Mouse (Mus musculus) hindlimb bud, embryonic 11.5 days (tissue): ENCODE measurements around the gene Kdm1a.

Source experiments
- DNase-seq: peaks from one replicate; pipeline ENCODE4 v3.0.0-alpha.2; 2012; ENCODE audit warnings: low read depth, low spot score; ENCODE audit errors: extremely low spot score

Kdm1a gene

GRCm38 (mm10) chr4:136602018-136602554 lies 437 bp downstream of the Kdm1a start:
- no peak for DNase-seq

- peak; percentile 24 for DNase-seq
Observed at GRCm38 (mm10) chr4:136601476-136601875, 1.0 kb downstream of the Kdm1a start.

DNA sequence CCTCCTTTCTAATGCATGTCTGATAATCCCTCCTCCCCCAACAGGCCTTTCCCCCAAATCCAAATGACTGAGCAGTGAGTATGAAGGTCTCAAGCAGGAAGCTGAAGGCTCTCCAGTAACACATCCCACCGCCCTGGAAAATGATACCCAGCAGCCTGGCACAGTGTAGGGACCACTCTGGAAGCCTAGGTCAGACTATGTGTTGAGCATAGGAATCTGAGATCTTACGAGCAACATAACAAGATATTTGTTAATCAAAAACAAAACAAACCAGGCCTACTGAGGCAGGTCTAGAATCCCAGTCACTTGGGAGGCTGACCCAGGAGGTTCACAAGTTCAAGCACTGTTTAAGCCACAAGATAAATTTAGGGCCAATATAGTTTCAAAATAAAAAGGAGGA lies 2.0 kb downstream of the Kdm1a start:
- no peak for DNase-seq

GRCm38 (mm10) chr4:136599869-136600268 lies 2.7 kb downstream of the Kdm1a start:
- DNase-seq, result no peak

- no peak for DNase-seq
Observed at GRCm38 (mm10) chr4:136598268-136598876, 4.2 kb downstream of the Kdm1a start.

- DNase-seq, result no peak
Observed at GRCm38 (mm10) chr4:136595221-136595620, 7.3 kb downstream of the Kdm1a start.

DNA sequence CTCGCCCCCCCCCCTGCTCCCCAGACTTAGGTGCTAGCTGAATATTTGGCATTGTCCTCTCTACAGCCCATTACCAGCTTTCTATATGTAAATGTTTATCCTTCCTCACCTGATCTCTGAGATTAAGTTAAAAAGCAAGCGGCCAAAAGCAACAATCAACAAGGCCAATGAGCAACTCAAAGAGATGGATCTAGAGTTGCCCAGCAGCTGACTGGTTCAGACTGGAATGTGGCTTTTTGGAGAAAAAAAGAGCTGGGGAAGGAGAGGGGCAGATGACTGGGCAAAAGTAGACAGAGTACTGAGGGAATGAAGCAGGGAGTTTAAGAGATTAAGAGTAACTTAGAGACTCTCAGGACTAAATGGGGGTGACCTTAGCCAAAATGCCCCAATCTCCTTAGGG lies 8.5 kb downstream of the Kdm1a start:
- no peak for DNase-seq

GRCm38 (mm10) chr4:136592111-136592510 lies 10.4 kb downstream of the Kdm1a start:
- DNase-seq, result no peak

GRCm38 (mm10) chr4:136588003-136588402 lies 14.5 kb downstream of the Kdm1a start:
- DNase-seq, result no peak

DNA sequence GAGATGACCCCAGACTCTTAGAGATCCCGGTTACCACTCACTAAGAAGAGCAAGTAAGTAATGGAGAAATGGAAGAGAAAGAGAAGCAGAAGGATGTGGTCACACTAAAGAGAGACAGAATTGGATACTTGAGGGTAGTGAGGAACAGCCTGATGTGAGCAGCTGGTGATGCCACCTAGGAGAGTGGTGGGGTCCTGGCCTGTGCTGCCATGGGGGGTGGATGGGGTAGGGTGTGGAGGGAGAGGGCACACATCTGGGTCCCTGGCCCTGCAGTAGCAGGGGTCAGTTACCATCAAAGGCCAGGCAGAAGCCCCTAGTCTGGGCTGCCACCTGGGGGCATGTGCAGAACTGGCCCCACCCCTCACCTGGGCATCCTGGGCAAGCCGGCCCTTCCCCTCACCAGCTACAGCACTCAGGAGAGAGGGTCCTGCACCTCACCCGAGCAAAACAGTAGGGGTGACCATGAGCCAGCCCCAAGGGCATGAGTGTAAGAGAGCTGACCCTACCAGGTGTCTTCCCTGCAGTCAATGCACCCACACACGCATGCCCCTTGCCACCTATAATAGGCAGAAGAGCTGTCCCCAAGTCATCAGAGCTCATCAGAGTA lies 15.2 kb downstream of the Kdm1a start:
- no peak for DNase-seq

DNA sequence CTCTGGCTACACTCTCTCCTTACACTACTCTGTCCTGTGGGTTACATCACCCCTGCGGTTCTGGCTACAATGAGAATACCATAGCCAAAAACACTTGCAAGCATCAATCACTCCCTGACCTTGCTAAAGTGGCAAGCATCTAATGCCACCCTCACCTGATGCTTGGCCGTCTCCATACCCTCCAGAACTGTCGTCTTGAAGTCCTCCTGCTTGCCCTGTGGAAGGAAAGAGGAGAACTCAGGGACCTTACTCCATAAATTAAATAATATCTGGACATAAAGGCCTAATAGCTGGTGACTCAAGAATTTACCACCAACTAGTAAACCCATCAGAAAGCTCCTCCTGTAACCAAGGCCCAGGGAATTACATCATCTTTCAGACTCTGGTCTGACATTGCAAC lies 20.6 kb downstream of the Kdm1a start:
- no peak for DNase-seq

DNA sequence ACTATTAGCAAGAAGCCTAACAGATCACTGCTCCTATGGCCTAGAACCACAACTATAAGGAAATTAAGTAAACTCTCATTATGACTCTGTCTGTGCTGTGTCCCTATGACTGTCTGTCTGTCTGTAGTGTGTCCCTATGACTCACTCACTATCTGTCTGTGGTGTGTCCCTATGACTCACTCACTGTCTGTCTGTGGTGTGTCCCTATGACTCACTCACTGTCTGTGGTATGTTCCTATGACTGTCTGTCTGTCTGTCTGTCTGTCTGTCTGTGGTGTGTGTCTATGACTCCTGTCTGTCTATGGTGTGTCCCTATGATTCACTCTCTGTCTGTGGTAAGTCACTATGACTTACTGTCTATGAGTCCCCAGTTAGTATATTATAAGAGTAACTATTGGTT lies 32.5 kb downstream of the Kdm1a start:
- DNase-seq, result no peak

- DNase-seq, result no peak
Observed at GRCm38 (mm10) chr4:136568629-136569028, 33.9 kb downstream of the Kdm1a start.

DNA sequence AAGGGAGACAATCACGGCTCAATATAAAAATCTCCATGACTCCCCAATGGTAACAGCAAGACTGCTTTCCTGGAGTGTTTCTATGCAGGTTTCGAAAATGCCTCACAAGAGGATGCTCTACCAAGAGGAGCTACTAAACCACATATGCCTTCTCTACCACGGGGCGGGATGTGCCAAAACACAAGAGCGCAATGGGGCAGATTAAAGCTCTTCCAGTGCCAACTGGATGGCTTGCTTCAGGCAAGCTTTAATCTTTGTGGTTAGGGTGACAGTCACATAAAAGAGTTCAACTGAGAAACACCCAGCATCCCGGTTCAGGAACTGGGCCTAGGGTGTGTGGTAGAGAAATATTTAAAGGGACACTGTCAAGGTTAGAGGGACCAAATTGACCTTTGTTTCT lies 39.8 kb downstream of the Kdm1a start:
- no peak for DNase-seq

- DNase-seq, result no peak
Observed at GRCm38 (mm10) chr4:136560270-136560991, 42.1 kb downstream of the Kdm1a start.

DNA sequence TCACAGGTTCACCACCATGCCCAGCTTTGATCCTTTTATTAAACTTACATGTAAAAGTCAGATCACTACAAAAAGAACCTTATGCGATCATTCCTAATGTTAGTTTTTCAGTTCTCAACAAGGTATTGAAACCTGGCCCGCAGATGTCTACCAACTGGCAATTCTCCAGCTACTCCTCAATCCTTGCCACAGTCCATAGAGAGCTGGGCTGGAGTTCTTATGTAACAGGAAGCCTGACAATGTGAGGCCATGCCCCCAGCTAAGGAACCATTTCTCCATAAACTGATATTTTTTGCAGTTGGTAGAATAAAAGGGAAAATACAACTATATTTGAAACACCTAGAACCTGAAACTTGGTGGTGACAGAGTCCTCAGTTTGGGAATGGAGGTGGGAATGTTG lies 42.8 kb downstream of the Kdm1a start:
- no peak for DNase-seq

- no peak for DNase-seq
Observed at GRCm38 (mm10) chr4:136557638-136558037, 44.9 kb downstream of the Kdm1a start.

DNA sequence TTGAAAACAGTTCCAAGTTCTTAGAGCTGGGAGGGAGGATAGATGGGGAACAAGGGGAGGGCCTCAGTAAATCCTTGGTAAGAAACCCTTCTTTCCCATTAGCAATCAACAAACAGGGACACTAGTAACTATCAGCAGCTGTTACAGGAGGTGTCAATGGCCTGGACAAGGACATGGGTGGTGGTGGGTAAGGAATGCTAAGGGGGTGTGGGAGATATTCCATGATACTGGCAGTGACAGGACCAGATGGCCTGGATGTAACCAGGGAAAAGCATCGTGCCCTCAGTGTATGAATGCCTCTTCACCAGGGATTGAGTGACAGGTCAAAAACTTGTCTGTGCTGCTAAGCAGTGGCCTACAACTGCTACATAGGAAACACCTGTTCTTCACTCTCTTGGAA lies 49.4 kb downstream of the Kdm1a start:
- no peak for DNase-seq

DNA sequence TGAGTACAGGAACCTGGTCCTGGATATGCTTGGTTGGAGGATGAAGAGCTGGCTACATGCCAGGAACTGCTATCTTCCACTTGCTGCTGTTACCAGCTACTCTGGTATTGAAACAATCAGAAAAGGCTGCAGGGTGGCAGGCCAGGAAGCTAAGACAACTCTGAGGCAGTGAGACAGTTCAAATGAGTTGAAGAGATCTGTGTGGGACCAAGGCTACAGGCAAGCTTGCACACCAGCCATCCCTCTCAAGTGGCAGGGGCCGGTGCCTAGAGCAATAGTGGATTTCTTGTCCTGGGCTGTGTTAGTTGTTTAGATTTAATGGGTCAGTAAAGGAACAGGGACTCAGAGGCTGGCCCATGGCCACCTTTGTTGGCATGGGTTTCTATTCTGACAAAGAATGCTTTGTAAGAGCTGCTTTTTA lies 54.1 kb downstream of the Kdm1a start:
- no peak for DNase-seq

GRCm38 (mm10) chr4:136547721-136548120 lies 54.8 kb downstream of the Kdm1a start:
- no peak for DNase-seq

DNA sequence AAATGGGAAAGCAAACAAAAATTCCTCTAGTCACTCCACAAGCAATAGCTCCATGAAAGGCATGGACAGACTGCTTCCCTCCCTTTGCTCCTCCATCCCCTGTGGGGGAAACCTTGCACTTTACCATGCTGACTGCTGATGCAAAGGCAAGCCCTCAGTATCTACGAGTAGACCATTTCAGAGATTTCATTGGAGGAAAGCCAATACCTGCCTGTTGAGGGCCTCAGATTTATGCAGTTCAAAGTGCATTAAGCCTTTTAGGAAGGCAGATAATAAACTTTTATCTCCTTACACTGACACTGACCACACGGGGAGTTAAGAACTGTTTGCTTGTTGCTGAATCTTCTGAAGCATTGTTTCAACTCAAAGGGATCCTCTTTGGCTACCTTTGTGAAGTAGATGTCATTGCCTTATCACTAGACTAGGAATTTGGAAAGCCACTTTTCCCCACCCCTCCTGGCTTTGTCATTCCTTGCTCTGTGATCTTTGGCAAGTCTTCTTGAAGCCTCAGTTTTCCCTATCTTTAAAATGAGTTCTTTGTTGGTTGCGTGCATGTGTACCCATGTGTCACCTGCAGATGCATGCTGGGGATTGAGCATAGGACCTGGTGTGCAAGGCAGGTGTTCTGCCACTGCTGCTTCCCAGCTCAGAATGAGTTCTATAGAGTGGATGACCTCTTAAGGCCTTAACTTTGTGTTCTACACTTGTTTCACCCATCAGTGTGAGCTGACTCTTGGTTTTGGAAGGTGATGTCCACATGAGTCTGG lies 56.1 kb downstream of the Kdm1a start:
- no peak for DNase-seq
